Mouse (Mus musculus) layer of hippocampus, adult 9-10 months (tissue): ENCODE measurements around the gene Hoxb1.

Experiments used
- DNase-seq: peaks from one replicate; pipeline ENCODE4 v3.0.0; 2022; ENCODE audit warnings: low spot score

The Hoxb1 gene

GRCm38 (mm10) chr11:96350341-96350624 lies 15.3 kb upstream of the Hoxb1 start, which contains the start of gene Hoxb2:
Hoxb2 (plus strand) TSS chr11:96350525.
- DNase-seq, result no peak

GRCm38 (mm10) chr11:96350791-96351190 lies 14.8 kb upstream of the Hoxb1 start:
- no peak for DNase-seq

- DNase-seq, result no peak
Measured at GRCm38 (mm10) chr11:96351312-96351711, 14.2 kb upstream of the Hoxb1 start.

GRCm38 (mm10) chr11:96351831-96352230 lies 13.7 kb upstream of the Hoxb1 start:
- DNase-seq, result no peak

GRCm38 (mm10) chr11:96352691-96353521 lies 12.6 kb upstream of the Hoxb1 start:
- no peak for DNase-seq

- DNase-seq, result no peak
Measured at GRCm38 (mm10) chr11:96353522-96353841, 12.1 kb upstream of the Hoxb1 start.

- DNase-seq, result no peak
Measured at GRCm38 (mm10) chr11:96353939-96354338, 11.6 kb upstream of the Hoxb1 start.

- no peak for DNase-seq
Measured at GRCm38 (mm10) chr11:96354376-96354775, 11.2 kb upstream of the Hoxb1 start.

GRCm38 (mm10) chr11:96354801-96355311 lies 10.7 kb upstream of the Hoxb1 start:
- no peak for DNase-seq

GRCm38 (mm10) chr11:96363807-96364206 lies 1.7 kb upstream of the Hoxb1 start:
- no peak for DNase-seq

GRCm38 (mm10) chr11:96366092-96367041 lies 815 bp downstream of the Hoxb1 start:
- DNase-seq, result no peak

GRCm38 (mm10) chr11:96367141-96367540 lies 1.6 kb downstream of the Hoxb1 start:
- DNase-seq, result no peak

GRCm38 (mm10) chr11:96368686-96369085 lies 3.1 kb downstream of the Hoxb1 start:
- no peak for DNase-seq

GRCm38 (mm10) chr11:96369140-96369539 lies 3.6 kb downstream of the Hoxb1 start:
- DNase-seq, result no peak

GRCm38 (mm10) chr11:96371726-96372125 lies 6.2 kb downstream of the Hoxb1 start:
- no peak for DNase-seq

GRCm38 (mm10) chr11:96372519-96372918 lies 7.0 kb downstream of the Hoxb1 start:
- no peak for DNase-seq

- no peak for DNase-seq
Measured at GRCm38 (mm10) chr11:96374810-96375209, 9.3 kb downstream of the Hoxb1 start.

- no peak for DNase-seq
Measured at GRCm38 (mm10) chr11:96383381-96383780, 17.8 kb downstream of the Hoxb1 start.

GRCm38 (mm10) chr11:96387635-96388034 lies 22.1 kb downstream of the Hoxb1 start:
- no peak for DNase-seq

GRCm38 (mm10) chr11:96396772-96397626 lies 31.4 kb downstream of the Hoxb1 start:
- DNase-seq, result no peak

GRCm38 (mm10) chr11:96397806-96398335 lies 32.3 kb downstream of the Hoxb1 start:
- no peak for DNase-seq

- no peak for DNase-seq
Measured at GRCm38 (mm10) chr11:96399923-96400322, 34.4 kb downstream of the Hoxb1 start.
